Mouse (Mus musculus) brain, embryonic 14.5 days (tissue): ENCODE results near the gene Arl10.

ENCODE experiments used
- CTCF ChIP-seq: fragments of 200-500 bp; IDR thresholded peaks from 2 replicates; pipeline ENCODE4 v1.5.1; 2012; ENCODE audit warnings: inconsistent platforms, mild to moderate bottlenecking, moderate library complexity, borderline replicate concordance; ENCODE audit not compliant: insufficient read depth, insufficient read length; ENCODE audit errors: extremely low read depth
- POLR2A ChIP-seq: fragments of 200-500 bp; IDR thresholded peaks from 2 replicates; pipeline ENCODE4 v1.6.1; 2012; ENCODE audit warnings: mild to moderate bottlenecking, inconsistent platforms, borderline replicate concordance; ENCODE audit not compliant: poor library complexity, insufficient read depth, insufficient read length, severe bottlenecking; ENCODE audit errors: extremely low read depth

GRCm38 (mm10) chr13:54616307-54616706, 41.5 kb downstream of the Arl10 start:
- TF ChIP-seq CTCF (no peak), POLR2A (no peak)
